4 mouse cellular contexts compared by ENCODE assay signal in the genomic region with DNA sequence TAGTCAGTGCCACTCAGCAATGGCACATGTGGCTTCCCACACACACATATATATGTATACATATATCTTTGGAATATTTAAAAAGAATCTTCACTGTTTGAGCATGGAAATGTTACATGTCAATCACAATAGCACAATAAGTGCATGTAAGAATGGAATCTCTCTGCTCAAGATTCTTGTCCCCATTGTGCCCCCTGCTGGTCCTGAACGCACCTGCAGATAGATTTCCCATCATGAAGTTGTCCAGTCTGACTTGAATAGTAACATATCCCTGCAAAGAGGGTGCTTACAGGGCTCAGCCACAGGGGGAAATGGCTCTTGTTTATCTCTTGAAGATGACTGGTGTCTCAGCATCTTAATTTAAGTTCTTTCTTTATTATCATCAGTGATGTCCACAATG.
A peak's percentile ranks its signal among the peaks of the same experiment; 100 is the strongest.
ATAC-seq lines count a peak whose summit lies in the region.

No protein-coding gene starts in this region.

- ATAC-seq in granulocyte monocyte progenitor cell, adult 5-6 weeks (replicated peaks; ENCODE audit: poor library complexity, severe bottlenecking) = peak; percentile 52
- peak; percentile 92 for ATAC-seq in megakaryocyte, adult 5-6 weeks (ENCODE audit: poor library complexity, severe bottlenecking)
- 0 out of 2 replicates have a peak, but pooled peaks have one; percentile 42 for ATAC-seq in megakaryocyte progenitor cell, adult 5-6 weeks (replicated peaks; ENCODE audit: poor library complexity)
- ATAC-seq in neutrophil, adult 5-6 weeks (ENCODE audit: extremely low read depth, insufficient number of reproducible peaks, low FRiP score, poor library complexity, severe bottlenecking) = 0 out of 2 replicates have a peak, but pooled peaks have one; percentile 39

Comparison
In these comparisons a context has a peak if more than half of its experiments do, and no peak if none do; other contexts are left out.
1. Peak in every context shown above with its lines: ATAC-seq.
2. ATAC-seq: peak in every context shown above with its lines; median percentile 92 in megakaryocyte, adult 5-6 weeks; 52 in granulocyte monocyte progenitor cell, adult 5-6 weeks; 42 in megakaryocyte progenitor cell, adult 5-6 weeks; 39 in neutrophil, adult 5-6 weeks.